Mouse (Mus musculus): Measurements from ENCODE around the gene Actr3b.

- TF ChIP-seq CTCF (IDR thresholded peaks at IDR 0.05; ENCODE audit: insufficient read depth, low read depth, low read length) = no peak
- no peak for TF ChIP-seq POLR2A (IDR thresholded peaks at IDR 0.05; ENCODE audit: insufficient read depth, low read depth, low read length)
Measured at GRCm38 (mm10) chr5:25839400-25839799, 79.6 kb downstream of the Actr3b start.
